Mouse (Mus musculus) gastrocnemius, postnatal 36 days (tissue): Measurements from ENCODE around the gene Cyp2d11. TPM values are rescaled to one million over a fixed set of nuclear protein-coding genes. Genes with fewer than 3 reads are reported as not detected.
"Not testable (repeated sequence)": the region's sequence is repeated elsewhere in the genome, so short reads cannot be mapped to it uniquely, and the experiment has no call there.

ENCODE experiments used
- DNase-seq, 2 experiments: peaks; one replicate each; pipeline ENCODE4 v3.0.0; 2022
- intact Hi-C: fragments of 180-260 bp; cut with DNase I; formaldehyde crosslinking; loops from one replicate; pipeline ENCODE4 v1.15.1; 2025
- long read RNA-seq, 2 experiments: library from polyadenylated mRNA; stranded (forward); transcript quantifications; one replicate each; pipeline ENCODE4 v2.0.0; 2021
- total RNA-seq, 2 experiments: library from RNA; stranded (reverse); gene quantifications; 2 replicates each; pipeline ENCODE4 v1.2.3; 2021

Cyp2d11 gene
- total RNA-seq: not detected
- long read RNA-seq, experiment 1: 0 reads
- long read RNA-seq, experiment 2: 0 reads

DNA sequence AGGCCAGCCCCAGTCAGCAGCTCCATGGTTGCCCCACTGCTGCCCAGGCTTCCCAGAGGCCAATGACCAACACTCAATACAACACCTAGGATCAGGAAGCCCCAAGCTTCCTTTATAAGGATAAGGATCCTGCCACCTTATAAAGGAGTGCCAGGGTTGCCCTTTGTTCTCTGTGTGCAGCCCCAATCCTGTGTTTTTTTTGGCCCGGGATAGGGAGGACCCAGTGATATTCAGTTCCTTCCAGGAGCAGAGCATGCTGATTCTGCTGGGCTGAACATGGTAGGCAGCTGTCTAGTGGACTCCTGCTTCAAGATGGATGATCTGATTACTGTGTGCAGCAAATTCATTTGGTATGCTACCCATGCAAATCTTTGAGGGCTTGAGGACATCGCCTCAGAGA is at the start of gene Cyp2d11:
Gene Cyp2d11 (minus strand): TSS at position 101 of the 400 bp plus-strand sequence.
- DNase-seq, intact Hi-C loops: not testable (repeated sequence)

DNA sequence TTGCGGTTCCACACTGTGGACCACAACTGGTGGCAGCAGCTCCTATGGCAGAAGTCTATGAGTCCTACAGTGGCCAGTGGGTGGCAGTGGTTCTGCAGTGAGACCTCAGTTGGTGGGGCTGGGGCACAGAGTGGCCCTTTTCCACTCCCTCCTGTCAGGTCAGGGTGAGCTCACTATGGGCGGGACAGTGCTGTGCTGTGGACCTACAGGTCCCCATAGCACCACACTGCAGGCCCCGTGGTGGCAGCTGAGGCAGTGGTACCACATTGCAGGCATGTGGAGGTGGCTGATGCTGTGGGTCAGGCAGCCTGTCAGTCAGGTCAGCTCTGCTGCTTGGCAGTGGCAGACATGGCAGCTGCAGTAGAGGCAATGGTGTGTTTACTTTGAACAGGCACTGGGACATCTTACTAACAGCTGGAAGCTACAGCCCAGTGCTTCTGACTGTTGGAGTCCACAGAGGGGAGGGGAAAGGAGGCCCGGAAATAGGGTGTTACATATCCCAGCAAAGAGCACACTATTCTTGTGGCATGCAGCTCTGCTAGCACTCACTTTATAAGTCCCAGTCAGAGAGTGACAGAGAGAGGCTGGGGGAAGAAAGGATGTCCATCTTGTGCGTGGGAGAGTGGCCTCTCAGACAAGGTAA is 44.3 kb upstream of the Cyp2d11 start:
- intact Hi-C loops: no loop called here
- DNase-seq: no peak

DNA sequence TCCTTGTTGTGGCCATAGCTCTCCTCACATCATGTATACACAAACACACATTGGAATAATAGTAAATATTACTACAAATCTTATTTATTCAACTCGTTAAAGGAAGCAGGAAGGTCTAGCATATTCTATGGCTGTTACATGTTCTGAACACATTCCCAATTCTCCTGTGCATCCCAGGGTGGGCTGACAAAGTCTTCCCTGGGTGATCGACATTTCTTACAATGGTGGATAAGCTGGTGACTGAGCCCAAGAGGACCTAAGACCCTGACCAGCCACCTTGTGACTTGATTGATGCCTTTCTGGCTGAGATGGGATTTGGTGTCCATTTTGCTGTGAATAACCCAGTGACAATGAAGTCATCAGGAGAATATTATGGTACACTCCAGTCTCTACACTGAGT is 41.8 kb upstream of the Cyp2d11 start:
- no peak for DNase-seq
- intact Hi-C loops: no loop called here

DNA sequence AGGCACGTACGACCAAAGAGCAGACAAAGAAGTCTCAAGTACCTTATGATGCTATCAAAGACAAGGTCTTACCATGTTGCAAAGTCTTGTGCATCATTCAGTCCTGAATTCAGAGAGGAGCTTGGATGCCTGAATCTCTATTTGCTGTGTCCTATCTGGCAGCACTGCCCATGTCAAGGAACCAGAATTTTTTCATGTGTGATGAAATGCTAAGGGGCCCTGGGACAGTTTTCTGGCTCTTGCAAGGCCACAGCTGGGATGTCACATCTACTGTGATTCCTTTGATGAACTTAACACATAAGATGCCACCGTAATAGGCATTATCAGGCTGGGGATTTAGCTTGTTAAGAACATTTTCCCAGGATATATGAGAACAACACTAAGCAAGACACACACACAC is 41.2 kb upstream of the Cyp2d11 start:
- intact Hi-C loops: no loop called here
- no peak for DNase-seq

DNA sequence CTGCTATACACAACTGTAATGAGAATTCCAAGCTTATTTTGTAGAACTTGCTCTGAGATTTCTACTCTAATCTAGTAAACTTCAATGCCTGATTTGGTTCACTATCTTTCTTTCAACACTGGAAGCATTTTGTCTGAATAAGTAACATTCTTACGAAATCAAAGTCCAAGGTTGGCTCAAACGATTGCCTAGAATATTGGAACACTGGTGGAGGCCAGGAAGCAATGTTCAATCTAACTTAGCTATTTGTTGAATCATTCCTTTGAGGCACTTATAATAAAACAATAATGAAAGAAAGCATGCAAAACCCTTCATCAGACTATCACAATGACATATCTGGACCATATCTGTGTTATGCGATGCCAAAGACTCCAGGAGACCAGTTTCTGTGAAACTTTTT is 40.7 kb upstream of the Cyp2d11 start:
- no peak for DNase-seq
- intact Hi-C loops: no loop called here

DNA sequence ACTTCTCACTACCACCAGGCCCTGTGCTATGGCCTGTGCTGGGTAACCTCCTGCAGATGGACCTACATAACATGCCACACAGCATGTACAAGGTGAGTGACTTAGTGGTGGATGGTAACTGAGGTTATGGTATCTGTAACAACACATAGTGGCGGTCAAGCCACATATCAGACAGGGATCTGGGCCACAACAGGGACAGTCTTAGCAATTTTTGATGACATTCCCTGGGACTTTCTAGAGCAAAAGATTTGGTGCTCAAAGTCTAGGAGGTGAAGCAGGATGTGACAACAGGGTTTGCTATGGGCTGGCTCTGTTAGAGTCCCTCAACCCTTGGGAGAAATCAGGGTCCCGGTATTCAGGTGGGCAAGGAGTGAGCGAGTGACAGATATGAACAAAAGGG is 39.8 kb upstream of the Cyp2d11 start:
- DNase-seq: no peak
- intact Hi-C loops: no loop called here

DNA sequence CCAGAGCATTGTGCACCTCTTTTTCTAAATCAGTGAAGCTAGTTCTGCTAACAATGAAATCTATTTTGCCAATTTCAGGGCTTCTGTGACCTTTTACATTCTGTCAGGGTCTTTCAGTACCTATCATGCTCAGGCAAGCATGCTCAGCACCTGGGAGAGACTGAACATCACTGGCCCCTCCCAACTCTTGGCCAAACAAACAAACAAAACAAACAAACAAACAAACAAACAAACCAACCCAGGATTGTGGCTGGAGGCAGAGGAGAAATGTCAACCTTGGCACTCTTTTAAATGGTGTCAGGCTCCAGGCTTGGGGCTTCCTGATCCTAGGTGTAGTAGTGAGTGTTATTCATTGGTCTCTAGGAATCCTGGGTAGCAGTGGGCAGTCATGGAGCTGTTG is 39.3 kb upstream of the Cyp2d11 start, which contains the start of gene Cyp2d9:
Gene Cyp2d9 (plus strand): TSS at position 301 of the 400 bp plus-strand sequence.
- DNase-seq: no peak
- intact Hi-C loops: no loop called here

DNA sequence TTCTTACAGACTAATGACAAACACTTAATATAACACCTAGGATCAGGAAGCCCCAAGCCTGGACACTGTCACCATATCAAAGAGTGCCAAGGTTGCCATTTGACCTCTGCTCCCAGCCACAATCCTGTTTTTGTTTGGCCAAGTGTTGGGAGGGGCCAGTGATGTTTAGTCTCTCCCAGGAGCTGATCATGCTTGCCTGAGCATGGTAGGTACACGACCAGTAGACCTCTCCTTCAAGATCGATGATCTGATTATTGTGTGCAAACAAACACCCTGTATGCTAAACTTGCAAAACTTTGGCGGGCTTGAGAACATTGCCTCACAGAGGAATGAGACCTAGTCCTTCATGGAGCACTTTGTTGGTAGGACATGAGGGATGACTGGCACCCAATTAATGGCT is 29.6 kb upstream of the Cyp2d11 start:
- no peak for DNase-seq
- intact Hi-C loops: no loop called here

DNA sequence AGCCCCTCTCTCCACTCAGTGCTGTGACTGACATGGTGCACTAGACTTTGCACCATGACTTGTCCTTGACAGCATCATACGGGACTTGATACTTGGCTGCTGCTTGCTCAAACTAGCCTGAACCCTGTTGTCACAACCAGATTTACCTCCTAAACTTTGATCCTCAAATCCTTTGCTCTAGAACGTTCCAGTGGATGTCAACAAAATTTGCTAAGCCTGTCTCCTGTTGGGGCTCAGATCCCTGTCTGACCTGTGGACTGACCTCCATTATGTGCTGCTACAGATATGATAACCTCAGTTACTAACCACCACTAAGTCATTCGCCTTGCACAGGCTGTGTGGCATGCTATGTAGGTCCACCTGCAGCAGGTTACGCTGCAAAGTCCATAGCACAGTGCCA is 29.1 kb upstream of the Cyp2d11 start:
- intact Hi-C loops: no loop called here
- no peak for DNase-seq

DNA sequence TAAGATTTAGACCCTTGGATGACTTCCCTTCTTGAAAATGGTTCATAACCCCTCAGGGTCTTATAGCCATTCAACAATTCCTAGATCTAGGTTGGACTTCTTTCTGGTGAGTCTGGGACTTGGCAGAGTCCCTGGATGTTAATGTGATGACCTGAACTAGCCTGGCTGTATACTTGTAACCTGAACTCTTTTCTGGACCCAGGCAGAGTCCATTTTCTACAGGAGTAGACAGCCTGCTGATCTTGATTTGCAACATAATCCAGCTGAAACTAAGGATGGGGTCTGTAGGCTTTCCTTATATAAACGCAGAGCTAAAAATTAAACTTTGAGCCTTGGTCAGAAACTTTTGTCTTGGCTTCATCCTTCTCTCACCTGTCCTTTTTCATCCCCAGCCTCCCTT is 24.8 kb upstream of the Cyp2d11 start:
- no peak for DNase-seq
- intact Hi-C loops: loop anchor here (5.0 kb wide), 1 partner anchor 36 kb away; the partner anchor contains the start of gene Cyp2d22

DNA sequence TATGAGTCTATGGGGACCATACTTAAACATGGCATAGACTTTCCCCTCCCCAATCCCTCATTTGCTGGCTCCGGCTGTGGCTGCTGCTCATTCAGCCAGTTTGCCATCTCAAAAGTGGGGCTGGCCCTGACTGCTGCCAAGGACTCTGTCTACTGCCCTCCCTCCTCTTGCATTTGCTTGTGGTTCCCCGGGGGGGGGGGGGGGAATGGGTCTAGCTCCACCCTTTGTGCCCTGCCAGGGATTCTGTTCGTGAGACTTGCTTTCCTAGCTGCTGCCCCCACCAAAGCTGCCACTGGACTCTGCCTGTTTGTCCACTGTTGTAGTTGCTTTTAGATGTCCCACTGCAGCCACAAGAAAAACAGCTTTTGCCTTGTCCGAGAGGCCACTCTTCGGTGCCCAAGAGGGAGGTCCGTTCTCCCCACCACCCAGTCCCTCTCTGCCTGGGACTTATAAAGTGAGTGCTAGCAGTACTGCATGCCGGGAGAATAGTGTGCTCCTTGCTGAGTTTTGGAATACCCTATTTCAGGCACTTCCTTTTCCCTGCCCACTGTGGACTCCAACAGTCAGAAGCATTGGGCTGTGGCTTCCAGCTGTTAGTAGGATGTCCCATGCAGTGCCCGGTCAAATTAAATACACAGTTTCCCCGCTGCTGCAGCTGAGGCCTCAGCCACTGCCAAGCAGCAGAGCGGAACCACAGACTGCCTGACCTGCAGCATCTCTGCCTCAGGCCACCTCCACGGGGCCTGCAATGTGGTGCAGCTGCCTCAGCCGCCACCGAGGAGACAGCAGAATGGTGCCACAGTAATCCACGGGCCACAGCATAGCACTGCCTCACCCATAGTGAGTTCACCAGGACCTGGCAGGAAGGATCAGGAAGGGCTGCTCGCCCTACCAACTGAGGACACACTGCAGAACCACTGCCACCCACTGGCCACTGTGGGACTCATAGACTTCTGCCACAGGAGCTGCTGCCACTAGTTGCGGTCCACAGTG is 23.3 kb upstream of the Cyp2d11 start:
- DNase-seq: peak; percentile 78 to 85
- intact Hi-C loops: loop anchor here (1.0 to 5.0 kb wide), 3 partner anchors 35 to 149 kb away; partner anchors contain the start of genes Cyp2d22 and Ndufa6

DNA sequence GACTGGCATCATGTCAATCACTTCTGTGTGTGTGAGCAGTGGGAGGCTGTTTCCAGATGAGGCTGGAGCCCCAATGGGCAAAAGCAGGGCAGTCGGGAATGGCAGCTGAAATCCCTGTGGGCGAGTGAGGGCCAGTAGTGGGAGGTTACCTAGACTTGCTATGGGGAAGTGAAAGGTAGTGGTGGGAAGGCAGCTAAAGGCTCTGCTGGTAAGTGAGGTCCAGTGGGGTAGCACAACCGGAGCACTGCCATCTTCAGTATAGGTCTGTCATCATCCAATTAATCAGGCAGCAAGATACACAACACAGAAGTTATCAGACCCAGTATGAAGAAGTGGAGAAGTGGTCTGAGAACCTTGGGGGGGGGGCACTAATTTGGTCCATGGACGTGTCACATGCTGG is 13.7 kb upstream of the Cyp2d11 start:
- intact Hi-C loops: no loop called here
- no peak for DNase-seq

DNA sequence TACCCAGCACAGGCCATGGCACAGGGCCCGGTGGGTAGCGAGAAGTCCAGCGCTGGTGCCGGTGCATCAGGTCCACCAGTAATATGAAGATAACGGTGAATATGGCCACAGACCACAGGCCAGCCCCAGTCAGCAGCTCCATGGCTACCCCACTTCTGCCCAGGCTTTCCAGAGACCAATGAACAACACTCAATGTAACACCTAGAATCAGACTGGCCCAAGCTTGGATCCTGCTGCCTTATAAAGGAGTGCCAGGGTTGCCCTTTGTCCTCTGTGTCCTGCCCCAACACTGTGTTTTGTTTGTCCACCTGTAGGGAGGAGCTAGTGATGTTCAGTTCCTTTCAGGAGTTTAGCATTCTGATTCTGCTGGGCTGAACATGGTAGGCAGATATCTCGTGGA is 13.2 kb upstream of the Cyp2d11 start, which contains the start of gene Cyp2d10:
Gene Cyp2d10 (minus strand): TSS at position 215 of the 400 bp plus-strand sequence.
- no peak for DNase-seq
- intact Hi-C loops: no loop called here

DNA sequence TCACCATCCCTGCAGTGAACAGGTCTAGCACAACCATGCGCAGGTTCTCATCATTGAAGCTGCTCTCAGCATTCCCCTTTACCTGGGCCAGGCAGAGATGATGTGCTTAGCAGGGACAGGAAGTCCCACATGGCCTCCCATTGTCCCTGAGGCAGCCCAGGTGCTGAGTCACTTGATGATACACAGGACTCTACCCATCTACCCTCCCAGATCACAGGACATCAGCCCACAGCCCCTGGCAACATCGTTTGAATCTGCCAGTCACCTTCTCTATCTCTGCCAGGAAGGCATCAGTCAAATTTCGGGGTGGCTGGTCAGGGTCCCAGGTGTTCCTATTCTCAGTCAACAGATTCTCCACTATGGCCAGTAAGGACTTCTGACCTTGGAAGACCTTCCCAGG is 10.3 kb upstream of the Cyp2d11 start:
- no peak for DNase-seq
- intact Hi-C loops: no loop called here

DNA sequence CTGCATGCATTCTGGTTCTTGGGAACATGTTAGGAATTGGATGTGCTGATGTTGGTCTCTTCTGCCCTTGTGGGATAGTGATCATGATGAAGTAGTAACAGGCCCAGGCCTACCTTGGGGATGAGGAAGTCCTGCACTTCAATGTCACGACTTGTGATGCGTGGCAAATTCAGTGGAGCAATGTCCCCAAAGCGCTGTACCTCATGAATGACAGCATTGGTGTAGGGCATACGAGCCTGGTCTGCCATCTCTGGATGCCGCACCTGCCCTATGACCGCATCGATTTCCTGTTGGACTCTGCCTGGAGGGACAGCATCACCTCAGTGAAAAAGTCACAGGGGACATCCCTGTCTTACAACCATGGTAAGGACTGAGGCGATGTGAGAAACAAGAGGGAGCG is 9.8 kb upstream of the Cyp2d11 start:
- intact Hi-C loops: no loop called here

DNA sequence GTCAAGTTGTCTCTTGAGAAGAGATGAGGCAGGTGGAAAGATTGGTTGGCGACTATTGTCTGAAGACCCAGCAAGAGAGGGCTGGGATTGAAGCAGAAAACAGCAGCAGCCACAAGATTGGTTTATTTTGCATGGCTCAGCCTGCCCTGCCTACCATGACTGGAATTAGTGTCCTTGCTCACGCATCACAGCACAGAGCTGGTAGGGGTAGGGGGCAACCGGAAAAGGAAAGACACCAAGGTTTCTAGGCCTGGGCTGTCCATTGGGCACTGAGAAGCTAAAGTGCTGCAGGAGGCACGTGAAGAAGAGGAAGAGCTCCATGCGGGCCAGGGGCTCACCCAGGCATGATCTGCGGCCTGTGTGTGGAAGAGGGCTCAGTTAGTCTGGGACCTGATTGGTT is 8.9 kb upstream of the Cyp2d11 start:
- DNase-seq: no peak
- intact Hi-C loops: no loop called here

More for the DNA sequence above, 9.8 kb upstream of the Cyp2d11 start:
- no peak for DNase-seq

DNA sequence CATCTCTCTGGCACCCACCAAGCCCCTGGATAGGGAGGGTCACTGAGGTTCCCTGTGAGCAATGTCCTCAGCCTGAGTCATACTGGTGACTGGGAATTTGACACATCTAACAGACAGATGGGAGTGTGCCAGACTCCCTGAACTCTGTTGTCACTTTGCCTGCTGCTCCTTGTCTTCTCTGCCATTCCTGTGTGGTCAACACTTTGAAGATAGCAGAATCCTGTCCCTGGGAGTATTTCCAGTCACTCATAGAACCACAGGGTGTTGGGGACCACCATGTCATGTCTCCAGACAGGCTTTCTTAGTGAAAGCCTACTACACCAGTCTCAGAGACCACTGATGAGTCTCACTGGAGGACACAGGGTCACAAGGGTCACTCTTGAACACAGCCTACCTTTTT is 8.3 kb upstream of the Cyp2d11 start:
- intact Hi-C loops: no loop called here
- no peak for DNase-seq

DNA sequence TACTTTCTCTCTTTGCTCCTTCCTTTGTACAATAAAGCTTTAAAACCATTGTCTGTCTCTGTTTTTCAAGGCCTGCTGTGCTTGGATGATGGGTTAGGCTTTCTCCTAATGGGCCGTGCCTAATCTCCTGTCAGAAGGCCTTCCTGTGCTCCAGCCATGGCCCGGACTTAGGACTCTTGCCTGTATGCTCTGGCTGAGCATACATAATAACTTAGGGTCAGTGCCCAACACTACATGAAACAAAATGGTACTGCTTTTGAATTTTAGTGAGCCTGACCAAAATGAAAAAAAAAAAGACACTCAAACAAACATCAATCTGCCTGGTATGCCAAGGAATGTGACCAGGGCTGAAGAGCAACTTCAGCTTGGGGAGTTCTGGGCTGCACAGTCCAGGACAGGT is 7.7 kb upstream of the Cyp2d11 start:
- intact Hi-C loops: no loop called here
- DNase-seq: no peak

DNA sequence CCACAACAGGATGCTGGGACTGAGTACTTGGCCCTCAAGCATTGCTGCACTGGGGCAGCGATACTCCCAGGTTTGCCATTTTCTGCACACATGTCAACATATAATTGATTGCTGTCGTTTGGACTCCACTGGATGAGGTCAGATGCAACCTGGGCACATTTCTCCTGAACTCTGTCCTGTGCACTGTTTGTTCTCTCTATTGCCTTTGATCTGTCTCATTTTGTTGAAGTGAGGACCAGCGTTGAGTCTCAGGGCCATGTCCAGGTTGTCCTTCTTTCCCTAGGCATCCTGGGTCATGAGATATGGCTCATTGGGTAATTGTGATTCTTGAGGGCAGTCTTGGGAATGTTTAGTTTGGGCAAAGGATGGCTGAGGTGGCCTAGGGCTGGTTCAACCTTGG is 2.1 kb upstream of the Cyp2d11 start:
- intact Hi-C loops, DNase-seq: not testable (repeated sequence)

DNA sequence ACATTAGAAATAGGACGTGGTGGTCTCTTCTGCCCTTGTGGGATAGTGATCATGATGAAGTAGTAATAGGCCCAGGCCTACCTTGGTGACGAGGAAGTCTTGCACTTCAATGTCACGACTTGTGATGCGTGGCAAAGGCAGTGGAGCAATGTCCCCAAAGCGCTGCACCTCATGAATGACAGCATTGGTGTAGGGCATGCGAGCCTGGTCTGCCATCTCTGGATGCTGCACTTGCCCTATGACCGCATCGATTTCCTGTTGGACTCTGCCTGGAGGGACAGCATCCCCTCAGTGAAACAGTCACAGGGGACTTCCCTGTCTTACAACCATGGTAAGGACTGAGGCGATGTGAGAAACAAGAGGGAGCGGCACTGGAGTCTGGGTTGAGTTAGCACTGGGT is 3.9 kb downstream of the Cyp2d11 start:
- DNase-seq, intact Hi-C loops: not testable (repeated sequence)

DNA sequence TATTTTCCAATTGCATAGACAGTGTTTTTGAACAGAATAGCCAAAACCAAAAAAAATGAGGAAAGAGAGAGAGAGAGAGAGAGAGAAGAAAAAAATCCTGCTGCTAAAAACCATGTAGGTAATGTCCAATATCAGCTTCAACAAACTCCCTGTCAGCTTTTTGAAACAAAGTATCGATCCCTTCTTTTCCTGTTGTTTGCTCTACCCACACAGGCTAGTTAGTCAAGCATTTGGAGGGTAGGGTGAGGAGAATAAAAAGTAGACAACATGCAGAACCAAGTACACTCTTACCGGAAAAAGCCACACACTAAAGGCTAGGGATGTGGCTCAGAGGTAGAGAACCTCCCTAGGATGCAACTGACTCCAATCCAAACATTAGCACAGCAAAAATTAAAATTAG is 8.1 kb downstream of the Cyp2d11 start:
- intact Hi-C loops: no loop called here
- no peak for DNase-seq
